Mouse (Mus musculus) liver, postnatal 0 days (tissue): ENCODE results near the gene Tnpo1.

Experiments used
- CTCF ChIP-seq: sonication (generic); IDR thresholded peaks from 2 replicates; pipeline ENCODE4 v1.5.1; 2016; ENCODE audit warnings: antibody characterized with exemption, low read depth
- EP300 ChIP-seq: IDR thresholded peaks from 2 replicates; pipeline ENCODE4 v1.6.1; 2016; ENCODE audit warnings: antibody characterized with exemption, low read depth, mild to moderate bottlenecking

DNA sequence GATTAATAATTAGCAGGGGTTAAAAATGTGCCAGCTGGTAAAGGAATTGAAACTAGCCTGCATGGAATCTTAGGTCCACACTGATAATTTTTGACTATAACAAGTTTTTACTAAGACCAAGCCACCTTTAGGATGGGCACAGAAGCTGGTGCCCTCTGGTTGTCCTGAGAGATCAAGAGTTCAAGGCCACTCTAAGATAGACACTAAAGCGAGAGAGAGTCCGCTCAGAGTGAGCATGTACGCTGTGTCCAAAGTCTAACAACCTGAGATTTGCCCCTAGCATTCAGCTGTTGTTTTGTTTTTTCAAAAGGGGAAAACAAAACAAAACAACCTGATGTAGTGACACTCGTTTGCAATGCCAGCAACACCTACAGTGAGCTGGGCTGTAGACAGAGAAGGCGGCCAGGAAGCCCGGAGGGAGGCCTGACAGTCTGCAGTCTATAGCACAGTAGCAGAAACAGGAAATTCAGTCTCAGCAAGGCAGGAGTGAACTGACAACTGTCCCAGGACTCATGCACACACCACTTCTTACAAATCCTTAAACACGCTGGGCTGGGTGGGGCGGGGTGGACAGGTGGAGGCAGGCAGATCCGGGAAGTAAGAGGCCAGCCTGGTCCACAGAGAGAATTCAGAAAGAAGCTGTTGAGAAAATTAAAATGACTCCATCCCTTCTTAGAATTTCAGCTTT lies 57.8 kb downstream of the Tnpo1 start:
- no peak for TF ChIP-seq EP300
- TF ChIP-seq CTCF = no peak
